Mouse (Mus musculus): Measurements from ENCODE around the gene Vmn2r66. TPM values are rescaled to one million over a fixed set of nuclear protein-coding genes. Genes with fewer than 3 reads are reported as not detected.

The Vmn2r66 gene
- not detected in 2 replicates for polyA plus RNA-seq (2014; fragmentation: Nextera tagmentation; extraction: Ambion mirVana)

GRCm38 (mm10) chr7:85012168-85012567 is at the start of gene Vmn2r66:
Gene Vmn2r66, minus strand, starts transcription at chr7:85012268.
- Histone ChIP-seq H3K27ac (replicated peaks; ENCODE audit: low read depth, low read length) (no peak within 1 kb of the TSS), H3K4me1 (ENCODE audit: control insufficient read depth, insufficient read depth, low read length) (no peaks in the 10 kb centered on the region), H3K27me3 (ENCODE audit: control insufficient read depth, insufficient read depth, low read length) (no peaks in the 10 kb centered on the region), H3K4me2 (ENCODE audit: low read length) (no peak within 1 kb of the TSS), H3K9ac (replicated peaks; ENCODE audit: low read length) (no peak within 1 kb of the TSS), H3K9me3 (ENCODE audit: control insufficient read depth, low read length) (peaks cover 3% of the 10 kb centered on the region; the same call in 1 of the 2 replicates), H3K36me3 (ENCODE audit: control insufficient read depth, insufficient read depth, low read length) (no peaks in the 10 kb centered on the region), H3K4me3 (replicated peaks; ENCODE audit: low read depth, low read length) (no peak within 1 kb of the TSS)
- ATAC-seq (ENCODE audit: low FRiP score, low TSS enrichment) (no peak), DNase-seq (no peak)
- 86% methylated on average over 1 of the region's 1 CpGs for WGBS

GRCm38 (mm10) chr7:84996694-84997093 is 15.4 kb downstream of the Vmn2r66 start:
- ATAC-seq (ENCODE audit: low FRiP score, low TSS enrichment) = no peak
- Histone ChIP-seq H3K4me3 (replicated peaks; ENCODE audit: low read depth, low read length) (no peak overlapping the region), H3K36me3 (ENCODE audit: control insufficient read depth, insufficient read depth, low read length) (no peaks in the 10 kb centered on the region), H3K27me3 (ENCODE audit: control insufficient read depth, insufficient read depth, low read length) (no peaks in the 10 kb centered on the region), H3K9ac (replicated peaks; ENCODE audit: low read length) (no peak overlapping the region), H3K4me1 (ENCODE audit: control insufficient read depth, insufficient read depth, low read length) (no peaks in the 10 kb centered on the region), H3K9me3 (ENCODE audit: control insufficient read depth, low read length) (no peaks in the 10 kb centered on the region), H3K4me2 (ENCODE audit: low read length) (no peak overlapping the region), H3K27ac (replicated peaks; ENCODE audit: low read depth, low read length) (no peak overlapping the region)
- WGBS = 69% methylated on average over 2 of the region's 2 CpGs
- no peak for DNase-seq

- Histone ChIP-seq H3K36me3 (ENCODE audit: control insufficient read depth, insufficient read depth, low read length) (no peaks in the 10 kb centered on the region), H3K27ac (replicated peaks; ENCODE audit: low read depth, low read length) (no peak within 1 kb of the TSS), H3K4me3 (replicated peaks; ENCODE audit: low read depth, low read length) (no peak within 1 kb of the TSS), H3K27me3 (ENCODE audit: control insufficient read depth, insufficient read depth, low read length) (no peaks in the 10 kb centered on the region), H3K9ac (replicated peaks; ENCODE audit: low read length) (no peak within 1 kb of the TSS), H3K4me1 (ENCODE audit: control insufficient read depth, insufficient read depth, low read length) (no peaks in the 10 kb centered on the region), H3K9me3 (ENCODE audit: control insufficient read depth, low read length) (no peaks in the 10 kb centered on the region), H3K4me2 (ENCODE audit: low read length) (no peak within 1 kb of the TSS)
- whole genome bisulfite sequencing = 35% methylated on average over 1 of the region's 1 CpGs
- ATAC-seq (ENCODE audit: low FRiP score, low TSS enrichment) (no peak), DNase-seq (no peak)
Measured at GRCm38 (mm10) chr7:84964015-84964414, 48.1 kb downstream of the Vmn2r66 start, which contains the start of gene Vmn2r65. Gene Vmn2r65, minus strand, starts transcription at chr7:84964115.

Other genes with a start within 250 kb of the Vmn2r66 start
- not detected in 2 replicates for gene Olfr291, start 158.7 kb downstream of the Vmn2r66 start, polyA plus RNA-seq (2014; fragmentation: Nextera tagmentation; extraction: Ambion mirVana)
- gene Vmn2r65, start 48.2 kb downstream of the Vmn2r66 start, polyA plus RNA-seq (2014; fragmentation: Nextera tagmentation; extraction: Ambion mirVana) = not detected in 2 replicates
- not detected in 2 replicates for gene Vmn2r67, start 143.7 kb upstream of the Vmn2r66 start, polyA plus RNA-seq (2014; fragmentation: Nextera tagmentation; extraction: Ambion mirVana)
- gene Vmn2r68, start 225.5 kb upstream of the Vmn2r66 start, polyA plus RNA-seq (2014; fragmentation: Nextera tagmentation; extraction: Ambion mirVana) = not detected in 2 replicates

Data from midbrain, embryonic 14.5 days (tissue).